Mouse (Mus musculus): ENCODE results near the gene Adamts4. TPM values are rescaled to one million over a fixed set of nuclear protein-coding genes. Genes with fewer than 3 reads are reported as not detected.

The Adamts4 gene
- polyA plus RNA-seq, 1 experiment from 2014 or later, result 3.0 TPM

GRCm38 (mm10) chr1:171250680-171251593 lies 716 bp downstream of the Adamts4 start, which contains the start of gene Ndufs2:
Gene Ndufs2, minus strand, starts transcription at chr1:171251388.
- Histone ChIP-seq H3K36me3 (ENCODE audit: control insufficient read depth, insufficient read depth, low read length) (no peaks in the 10 kb centered on the region), H3K4me3 (ENCODE audit: control insufficient read depth in 1 of 2, insufficient read depth in 1 of 2, low read depth in 1 of 2, low read length in 2 of 2) (peak within 1 kb of the TSS; percentile 26 to 31), H3K27me3 (ENCODE audit: control insufficient read depth, insufficient read depth, low read length) (no peaks in the 10 kb centered on the region), H3K4me2 (ENCODE audit: low read length) (peak within 1 kb of the TSS; percentile 63), H3K4me1 (ENCODE audit: control insufficient read depth in 2 of 2, insufficient read depth in 2 of 2, low read length in 2 of 2) (peaks cover 28 to 44% of the 10 kb centered on the region in 2 experiments), H3K9ac (ENCODE audit: low read length) (peak within 1 kb of the TSS; percentile 62), H3K27ac (replicated peaks in 1 of 2; ENCODE audit: control insufficient read depth in 1 of 2, insufficient read depth in 1 of 2, low read depth in 2 of 2, low read length in 2 of 2) (peak within 1 kb of the TSS; percentile 40 to 56; a peak in 3 of 4 replicates), H3K9me3 (ENCODE audit: control insufficient read depth, low read length) (no peaks in the 10 kb centered on the region)
- no peak for ATAC-seq (ENCODE audit: insufficient number of reproducible peaks, insufficient read depth, low FRiP score, low read depth)
- 30% methylated on average over 26 of the region's 26 CpGs for WGBS

- peaks cover 26 to 39% of the 10 kb centered on the region in 2 experiments for H3K4me1 ChIP-seq (ENCODE audit: control insufficient read depth in 2 of 2, insufficient read depth in 2 of 2, low read length in 2 of 2)
- ATAC-seq (ENCODE audit: insufficient number of reproducible peaks, insufficient read depth, low FRiP score, low read depth), result no peak
Measured at GRCm38 (mm10) chr1:171251594-171252324, 1.5 kb downstream of the Adamts4 start.

GRCm38 (mm10) chr1:171252415-171252814 lies 2.2 kb downstream of the Adamts4 start:
- peak overlapping the region; percentile 40 to 56; a peak in 2 of 4 replicates for H3K27ac ChIP-seq (replicated peaks in 1 of 2; ENCODE audit: control insufficient read depth in 1 of 2, insufficient read depth in 1 of 2, low read depth in 2 of 2, low read length in 2 of 2)
- ATAC-seq (ENCODE audit: insufficient number of reproducible peaks, insufficient read depth, low FRiP score, low read depth), result no peak
- no peaks in the 10 kb centered on the region for H3K27me3 ChIP-seq (ENCODE audit: control insufficient read depth, insufficient read depth, low read length)
- no peak overlapping the region for H3K9ac ChIP-seq (ENCODE audit: low read length)
- no peaks in the 10 kb centered on the region for H3K9me3 ChIP-seq (ENCODE audit: control insufficient read depth, low read length)
- peak overlapping the region; percentile 63 for H3K4me2 ChIP-seq (ENCODE audit: low read length)
- H3K36me3 ChIP-seq (ENCODE audit: control insufficient read depth, insufficient read depth, low read length), result no peaks in the 10 kb centered on the region
- peaks cover 26 to 39% of the 10 kb centered on the region in 2 experiments for H3K4me1 ChIP-seq (ENCODE audit: control insufficient read depth in 2 of 2, insufficient read depth in 2 of 2, low read length in 2 of 2)
- H3K4me3 ChIP-seq (ENCODE audit: control insufficient read depth in 1 of 2, insufficient read depth in 1 of 2, low read depth in 1 of 2, low read length in 2 of 2), result no peak overlapping the region; a peak in 1 of 4 replicates
- 59% methylated on average over 17 of the region's 17 CpGs for WGBS

More at GRCm38 (mm10) chr1:171251594-171252324, 1.5 kb downstream of the Adamts4 start:
- Histone ChIP-seq H3K36me3 (ENCODE audit: control insufficient read depth, insufficient read depth, low read length) (no peaks in the 10 kb centered on the region), H3K9ac (ENCODE audit: low read length) (peak overlapping the region; percentile 62), H3K4me3 (ENCODE audit: control insufficient read depth in 1 of 2, insufficient read depth in 1 of 2, low read depth in 1 of 2, low read length in 2 of 2) (peak overlapping the region; percentile 26 to 31), H3K27me3 (ENCODE audit: control insufficient read depth, insufficient read depth, low read length) (no peaks in the 10 kb centered on the region), H3K27ac (replicated peaks in 1 of 2; ENCODE audit: control insufficient read depth in 1 of 2, insufficient read depth in 1 of 2, low read depth in 2 of 2, low read length in 2 of 2) (peak overlapping the region; percentile 40 to 56; a peak in 3 of 4 replicates), H3K9me3 (ENCODE audit: control insufficient read depth, low read length) (no peaks in the 10 kb centered on the region), H3K4me2 (ENCODE audit: low read length) (peak overlapping the region; percentile 63)
- 16% methylated on average over 13 of the region's 13 CpGs for WGBS

- Histone ChIP-seq H3K4me2 (ENCODE audit: low read length) (no peak overlapping the region), H3K27me3 (ENCODE audit: control insufficient read depth, insufficient read depth, low read length) (no peaks in the 10 kb centered on the region), H3K27ac (replicated peaks in 1 of 2; ENCODE audit: control insufficient read depth in 1 of 2, insufficient read depth in 1 of 2, low read depth in 2 of 2, low read length in 2 of 2) (no peak overlapping the region), H3K9me3 (ENCODE audit: control insufficient read depth, low read length) (no peaks in the 10 kb centered on the region), H3K9ac (ENCODE audit: low read length) (no peak overlapping the region), H3K4me3 (ENCODE audit: control insufficient read depth in 1 of 2, insufficient read depth in 1 of 2, low read depth in 1 of 2, low read length in 2 of 2) (no peak overlapping the region), H3K4me1 (ENCODE audit: control insufficient read depth in 2 of 2, insufficient read depth in 2 of 2, low read length in 2 of 2) (peaks cover 12 to 13% of the 10 kb centered on the region in 2 experiments; a peak in 3 of 4 replicates), H3K36me3 (ENCODE audit: control insufficient read depth, insufficient read depth, low read length) (no peaks in the 10 kb centered on the region)
- 87% methylated on average over 24 of the region's 24 CpGs for WGBS
- no peak for ATAC-seq (ENCODE audit: insufficient number of reproducible peaks, insufficient read depth, low FRiP score, low read depth)
Measured at GRCm38 (mm10) chr1:171256095-171256818, 6.0 kb downstream of the Adamts4 start.

GRCm38 (mm10) chr1:171256937-171257548 lies 6.8 kb downstream of the Adamts4 start:
- Histone ChIP-seq H3K4me1 (ENCODE audit: control insufficient read depth in 2 of 2, insufficient read depth in 2 of 2, low read length in 2 of 2) (peaks cover 7 to 9% of the 10 kb centered on the region in 2 experiments), H3K9me3 (ENCODE audit: control insufficient read depth, low read length) (no peaks in the 10 kb centered on the region), H3K4me3 (ENCODE audit: control insufficient read depth in 1 of 2, insufficient read depth in 1 of 2, low read depth in 1 of 2, low read length in 2 of 2) (no peak overlapping the region), H3K4me2 (ENCODE audit: low read length) (no peak overlapping the region), H3K36me3 (ENCODE audit: control insufficient read depth, insufficient read depth, low read length) (no peaks in the 10 kb centered on the region), H3K9ac (ENCODE audit: low read length) (no peak overlapping the region), H3K27me3 (ENCODE audit: control insufficient read depth, insufficient read depth, low read length) (no peaks in the 10 kb centered on the region), H3K27ac (replicated peaks in 1 of 2; ENCODE audit: control insufficient read depth in 1 of 2, insufficient read depth in 1 of 2, low read depth in 2 of 2, low read length in 2 of 2) (no peak overlapping the region)
- no peak for ATAC-seq (ENCODE audit: insufficient number of reproducible peaks, insufficient read depth, low FRiP score, low read depth)
- 58% methylated on average over 15 of the region's 15 CpGs for WGBS

- 78% methylated on average over 9 of the region's 9 CpGs for WGBS
- no peaks in the 10 kb centered on the region for H3K27me3 ChIP-seq (ENCODE audit: control insufficient read depth, insufficient read depth, low read length)
- no peak overlapping the region for H3K27ac ChIP-seq (replicated peaks in 1 of 2; ENCODE audit: control insufficient read depth in 1 of 2, insufficient read depth in 1 of 2, low read depth in 2 of 2, low read length in 2 of 2)
Measured at GRCm38 (mm10) chr1:171257781-171258180, 7.6 kb downstream of the Adamts4 start.

More at GRCm38 (mm10) chr1:171257781-171258180, 7.6 kb downstream of the Adamts4 start:
- ATAC-seq (ENCODE audit: insufficient number of reproducible peaks, insufficient read depth, low FRiP score, low read depth), result no peak
- no peak overlapping the region for H3K4me2 ChIP-seq (ENCODE audit: low read length)
- peaks cover 4 to 9% of the 10 kb centered on the region in 2 experiments for H3K4me1 ChIP-seq (ENCODE audit: control insufficient read depth in 2 of 2, insufficient read depth in 2 of 2, low read length in 2 of 2)
- no peak overlapping the region for H3K9ac ChIP-seq (ENCODE audit: low read length)
- H3K4me3 ChIP-seq (ENCODE audit: control insufficient read depth in 1 of 2, insufficient read depth in 1 of 2, low read depth in 1 of 2, low read length in 2 of 2), result no peak overlapping the region
- H3K36me3 ChIP-seq (ENCODE audit: control insufficient read depth, insufficient read depth, low read length), result no peaks in the 10 kb centered on the region
- no peaks in the 10 kb centered on the region for H3K9me3 ChIP-seq (ENCODE audit: control insufficient read depth, low read length)
